ENCODE assay signal across 10 mouse cellular contexts in genomic region chr11:30195756-30196155, GRCm38 (mm10).
DNase-seq lines count a peak whose midpoint lies in the region; ATAC-seq and TF ChIP-seq lines count a peak whose summit lies in the region.
"Had no signal": no experiment of that assay in that cellular context is flagged by ENCODE, and none has a peak within 500 bp of the region (broad histone marks: within the 10 kb centered on the region; RNA-seq: fewer than 3 reads in every experiment).

No protein-coding gene starts in this region.

- H3K4me2 ChIP-seq in embryonic facial prominence, embryonic 13.5 days, result peak overlapping the region; percentile 83; the same call in 1 of the 2 replicates
- H3K4me2 ChIP-seq: neural tube, embryonic 12.5 days had no signal

- H3K27me3 ChIP-seq in kidney, adult 2 months (replicated peaks; ENCODE audit: control insufficient read depth, insufficient read depth, low read length), result no peaks in the 10 kb centered on the region
- no peaks in the 10 kb centered on the region for H3K27me3 ChIP-seq in E14TG2a.4 (ENCODE audit: insufficient read depth, low read length)
- no peaks in the 10 kb centered on the region for H3K27me3 ChIP-seq in embryonic facial prominence, embryonic 13.5 days
- H3K27me3 ChIP-seq: neural tube, embryonic 12.5 days had no signal

- DNase-seq in kidney, adult 2 months, result no peak
- no peak for DNase-seq in kidney, postnatal 36 days
- DNase-seq in left cerebral cortex, postnatal 4 days, result no peak
- DNase-seq in adrenal gland, postnatal 10 days, result no peak
- no peak for DNase-seq in layer of hippocampus, adult 9-10 months (ENCODE audit: low spot score)
- DNase-seq: gastrocnemius, postnatal 10 days had no signal

- H3K9ac ChIP-seq in embryonic facial prominence, embryonic 13.5 days, result no peak overlapping the region
- H3K9ac ChIP-seq: neural tube, embryonic 12.5 days had no signal

- no peaks in the 10 kb centered on the region; the same call in 1 of the 2 replicates for H3K36me3 ChIP-seq in kidney, adult 2 months (ENCODE audit: control insufficient read depth, insufficient read depth, low read length)
- peaks cover 2% of the 10 kb centered on the region; the same call in 1 of the 2 replicates for H3K36me3 ChIP-seq in E14TG2a.4 (ENCODE audit: insufficient read depth, low read length)
- H3K36me3 ChIP-seq in embryonic facial prominence, embryonic 13.5 days, result no peaks in the 10 kb centered on the region
- H3K36me3 ChIP-seq: neural tube, embryonic 12.5 days had no signal

- intact Hi-C loops in left cerebral cortex, postnatal 4 days (cut with DNase I), result no loop called here

- TF ChIP-seq CTCF in kidney, adult 2 months (conservative IDR thresholded peaks at IDR 0.05; ENCODE audit: insufficient read depth, insufficient read length, low read depth, low read length), result no peak
- no peak for TF ChIP-seq CTCF in E14TG2a.4 (conservative IDR thresholded peaks at IDR 0.05; ENCODE audit: low read length)

- no peak for ATAC-seq in embryonic facial prominence, embryonic 13.5 days (ENCODE audit: insufficient number of reproducible peaks, insufficient read depth, low FRiP score, low TSS enrichment, low read depth)
- peak; percentile 47 for ATAC-seq in megakaryocyte, adult 5-6 weeks (ENCODE audit: poor library complexity, severe bottlenecking)

- peak overlapping the region; percentile 64 for H3K27ac ChIP-seq in kidney, adult 2 months (ENCODE audit: insufficient read depth, low read depth, low read length)
- no peak overlapping the region for H3K27ac ChIP-seq in embryonic facial prominence, embryonic 13.5 days
- H3K27ac ChIP-seq: neural tube, embryonic 12.5 days had no signal

- no peak for TF ChIP-seq POLR2A in kidney, adult 2 months (IDR thresholded peaks at IDR 0.05; ENCODE audit: low read depth, low read length)

- WGBS in kidney, adult 2 months, result 49% methylated on average over 3 of the region's 3 CpGs
- 62% methylated on average over 3 of the region's 3 CpGs for WGBS in embryonic facial prominence, embryonic 13.5 days

- H3K4me1 ChIP-seq in kidney, adult 2 months (ENCODE audit: control insufficient read depth, insufficient read depth, low read length), result peaks cover 28% of the 10 kb centered on the region
- peaks cover 55% of the 10 kb centered on the region for H3K4me1 ChIP-seq in E14TG2a.4 (replicated peaks; ENCODE audit: low read depth, low read length)
- H3K4me1 ChIP-seq in embryonic facial prominence, embryonic 13.5 days, result peaks cover 30% of the 10 kb centered on the region

- no peak overlapping the region for H3K4me3 ChIP-seq in kidney, adult 2 months (ENCODE audit: insufficient read depth, low read depth, low read length)
- H3K4me3 ChIP-seq in E14TG2a.4 (replicated peaks; ENCODE audit: low read length), result peak overlapping the region; percentile 87
- H3K4me3 ChIP-seq in embryonic facial prominence, embryonic 13.5 days, result no peak overlapping the region
- H3K4me3 ChIP-seq: neural tube, embryonic 12.5 days had no signal

- H3K9me3 ChIP-seq in E14TG2a.4 (ENCODE audit: low read length), result no peaks in the 10 kb centered on the region
- H3K9me3 ChIP-seq in embryonic facial prominence, embryonic 13.5 days, result no peaks in the 10 kb centered on the region
- H3K9me3 ChIP-seq: neural tube, embryonic 12.5 days had no signal
